Mouse (Mus musculus) heart, embryonic 16.5 days (tissue): ENCODE results near the gene Nfasc. TPM values are rescaled to one million over a fixed set of nuclear protein-coding genes. Genes with fewer than 3 reads are reported as not detected.

Experiments
- ATAC-seq: fragments of 200-750 bp; cut with Nextera tagmentation; replicated peaks from 2 replicates; pipeline ENCODE4 v1.8.0; 2017; ENCODE audit warnings: moderate number of reproducible peaks; ENCODE audit not compliant: insufficient read depth, low FRiP score; ENCODE audit errors: extremely low read depth
- H3K27ac ChIP-seq: fragments of 300-500 bp; sonication (generic); 2 replicates; pipeline ENCODE4 v1.5.1; 2014; ENCODE audit warnings: mild to moderate bottlenecking, low read length, control low read depth, moderate library complexity
- H3K27me3 ChIP-seq: fragments of 300-500 bp; sonication (generic); 2 replicates; pipeline ENCODE4 v1.6.1; 2014; ENCODE audit warnings: low read length, mixed read lengths; ENCODE audit not compliant: control insufficient read depth, insufficient read depth
- H3K36me3 ChIP-seq: fragments of 300-500 bp; sonication (generic); 2 replicates; pipeline ENCODE4 v1.6.1; 2014; ENCODE audit not compliant: control insufficient read depth, insufficient read depth
- H3K4me1 ChIP-seq: fragments of 300-500 bp; sonication (generic); 2 replicates; pipeline ENCODE4 v1.6.1; 2014; ENCODE audit warnings: low read length, mixed read lengths; ENCODE audit not compliant: control insufficient read depth, insufficient read depth
- H3K4me2 ChIP-seq: fragments of 300-500 bp; sonication (generic); 2 replicates; pipeline ENCODE4 v1.6.1; 2014; ENCODE audit warnings: low read depth, mild to moderate bottlenecking, control low read depth, low read length
- H3K4me3 ChIP-seq: fragments of 300-500 bp; sonication (generic); 2 replicates; pipeline ENCODE4 v1.5.1; 2014; ENCODE audit warnings: mild to moderate bottlenecking, control low read depth, low read length
- H3K9ac ChIP-seq: fragments of 300-500 bp; sonication (generic); 2 replicates; pipeline ENCODE4 v1.6.1; 2014; ENCODE audit warnings: low read length, control low read depth
- H3K9me3 ChIP-seq: fragments of 300-500 bp; sonication (generic); replicated peaks from 2 replicates; pipeline ENCODE4 v1.6.1; 2016; ENCODE audit warnings: low read length; ENCODE audit not compliant: control insufficient read depth
- WGBS: fragments of 180-500 bp; shearing (Covaris S2); extraction: QIAGEN DNeasy Blood & Tissue Kit; methylation state at CpG from one replicate; pipeline ENCODE4 v1.1.7; 2014; 5-methylcytosine and 5-hydroxymethylcytosine counted together
- polyA plus RNA-seq: library from polyadenylated mRNA; unstranded; fragments of >200 nt; fragmentation: Nextera tagmentation; extraction: Ambion mirVana; gene quantifications from 2 replicates; pipeline ENCODE4 v1.2.1, GENCODE M21; 2015

The Nfasc gene
- polyA plus RNA-seq, 1 experiment from 2014 or later = 0.38 TPM

DNA sequence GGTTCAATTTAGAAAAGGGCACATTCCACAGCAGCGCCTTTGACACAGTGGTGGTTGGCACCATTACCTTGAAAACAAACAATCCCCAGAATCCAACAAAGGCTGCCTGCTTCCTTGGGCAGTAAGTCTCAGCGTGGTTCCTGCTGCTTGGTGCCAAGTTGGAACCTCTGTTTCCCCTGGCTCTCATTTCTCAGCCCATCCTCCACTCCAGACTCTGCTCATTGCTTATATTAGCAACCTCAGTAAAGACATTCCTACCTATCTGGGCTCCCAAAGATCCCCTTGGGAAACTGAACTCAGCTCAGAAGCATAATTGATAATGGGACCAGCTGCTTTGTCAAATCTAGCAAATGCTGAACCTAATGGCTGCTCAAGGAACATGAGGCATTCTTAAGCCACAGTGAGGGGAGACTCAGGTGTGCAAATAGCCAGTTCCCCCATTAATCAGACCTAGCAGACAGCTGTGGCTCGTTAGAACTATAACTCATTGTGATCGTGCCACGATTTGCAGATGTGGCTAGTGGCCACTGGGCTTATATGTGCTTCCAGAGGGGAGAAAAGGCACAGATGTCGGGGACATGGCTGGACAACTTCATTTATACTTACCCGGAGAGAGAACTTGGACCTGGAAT is 115.4 kb downstream of the Nfasc start:
- Histone ChIP-seq H3K4me1 (peaks cover 6% of the 10 kb centered on the region; the same call in 1 of the 2 replicates), H3K9ac (no peak overlapping the region), H3K27ac (no peak overlapping the region), H3K36me3 (no peaks in the 10 kb centered on the region), H3K27me3 (no peaks in the 10 kb centered on the region), H3K4me2 (no peak overlapping the region), H3K9me3 (no peaks in the 10 kb centered on the region), H3K4me3 (no peak overlapping the region)
- WGBS = 79% methylated on average over 7 of the region's 7 CpGs
- no peak for ATAC-seq

DNA sequence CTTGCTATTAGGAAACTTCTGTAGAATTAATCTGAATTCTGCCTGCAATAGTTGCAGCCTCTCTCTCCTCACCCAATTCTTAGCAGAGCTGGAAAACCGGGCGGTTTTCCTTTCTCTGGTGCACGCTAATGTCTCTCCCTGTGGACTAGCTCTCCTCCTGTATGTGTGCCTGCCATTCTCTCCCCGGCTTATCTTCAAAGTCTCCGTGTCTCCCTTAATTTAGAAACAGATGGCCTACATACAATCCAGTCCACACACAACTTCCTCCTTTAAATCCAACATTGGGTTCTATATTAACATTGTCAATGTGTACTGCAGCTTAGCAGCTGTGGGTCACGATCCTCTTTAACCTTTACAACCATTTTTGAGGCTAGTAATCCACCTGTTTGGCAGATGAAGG is 116.6 kb downstream of the Nfasc start:
- Histone ChIP-seq H3K27ac (no peak overlapping the region), H3K27me3 (no peaks in the 10 kb centered on the region), H3K9me3 (no peaks in the 10 kb centered on the region), H3K36me3 (no peaks in the 10 kb centered on the region), H3K4me2 (no peak overlapping the region), H3K4me3 (no peak overlapping the region), H3K4me1 (peaks cover 6% of the 10 kb centered on the region; the same call in 1 of the 2 replicates), H3K9ac (no peak overlapping the region)
- ATAC-seq = no peak
- WGBS = 42% methylated on average over 6 of the region's 6 CpGs

DNA sequence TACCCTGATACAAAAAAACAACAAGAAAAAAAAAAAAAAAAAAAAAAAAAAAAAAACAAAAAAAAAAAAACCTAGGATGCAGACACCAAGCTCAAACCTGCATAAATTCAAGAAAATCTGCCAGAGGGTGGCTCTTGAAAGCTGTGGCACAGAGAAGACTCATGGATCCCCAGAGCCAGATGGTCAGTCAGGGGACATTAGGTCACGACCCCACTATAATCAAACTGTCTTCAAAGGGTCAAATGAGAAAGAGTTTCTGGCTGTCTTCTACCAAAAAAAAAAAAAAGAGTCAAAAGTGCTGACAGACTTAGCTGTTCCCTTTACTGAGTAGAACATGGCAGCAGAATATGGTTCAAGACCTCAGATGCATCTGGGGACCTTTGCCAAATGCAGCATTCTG is 117.1 kb downstream of the Nfasc start:
- WGBS = 59% methylated on average over 1 of the region's 1 CpGs
- no peaks in the 10 kb centered on the region for H3K36me3 ChIP-seq
- no peak overlapping the region for H3K9ac ChIP-seq
- H3K4me2 ChIP-seq = no peak overlapping the region
- peaks cover 4% of the 10 kb centered on the region; the same call in 1 of the 2 replicates for H3K4me1 ChIP-seq
- H3K9me3 ChIP-seq = no peaks in the 10 kb centered on the region
- no peaks in the 10 kb centered on the region for H3K27me3 ChIP-seq
- no peak for ATAC-seq
- H3K27ac ChIP-seq = no peak overlapping the region
- no peak overlapping the region for H3K4me3 ChIP-seq

DNA sequence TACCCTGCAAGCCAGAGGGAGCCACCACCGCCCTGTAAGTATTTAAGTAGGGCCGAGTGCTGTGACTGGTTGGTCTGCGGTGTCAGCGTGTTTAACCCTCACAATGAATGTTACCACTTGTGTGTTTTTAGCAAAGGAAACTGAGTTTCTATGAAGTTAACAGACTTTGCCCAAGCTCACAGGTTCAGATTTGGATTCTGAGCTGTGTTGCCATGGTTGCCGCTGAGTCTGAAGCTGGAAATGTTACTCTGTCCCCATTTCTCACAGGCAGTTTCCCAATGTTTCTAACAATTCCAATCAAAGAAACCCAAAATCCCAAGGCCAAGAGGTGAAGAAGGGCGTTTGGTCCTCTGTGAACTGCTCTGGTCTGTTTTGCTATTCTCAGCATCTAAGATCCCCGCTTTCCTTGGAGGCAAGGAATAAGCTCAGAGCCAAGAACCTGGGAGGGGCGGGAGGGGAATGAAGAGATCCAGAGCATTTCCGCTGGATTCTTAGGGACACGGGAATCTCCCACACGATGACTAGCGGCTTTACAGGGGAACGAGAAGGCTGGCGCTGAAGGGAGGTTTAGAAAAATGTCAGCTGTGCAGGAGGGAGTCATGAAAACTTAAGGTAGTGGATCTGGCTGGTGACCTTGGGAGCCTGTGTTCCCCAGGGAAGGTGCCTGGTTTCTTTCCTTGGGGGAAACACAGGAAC is 117.8 kb downstream of the Nfasc start:
- WGBS = 47% methylated on average over 14 of the region's 14 CpGs
- H3K36me3 ChIP-seq = no peaks in the 10 kb centered on the region
- H3K4me1 ChIP-seq = peaks cover 4% of the 10 kb centered on the region; the same call in 1 of the 2 replicates
- no peak overlapping the region for H3K27ac ChIP-seq
- no peak overlapping the region for H3K4me3 ChIP-seq
- ATAC-seq = no peak
- no peaks in the 10 kb centered on the region for H3K27me3 ChIP-seq
- H3K9ac ChIP-seq = no peak overlapping the region
- no peaks in the 10 kb centered on the region for H3K9me3 ChIP-seq
- H3K4me2 ChIP-seq = no peak overlapping the region

DNA sequence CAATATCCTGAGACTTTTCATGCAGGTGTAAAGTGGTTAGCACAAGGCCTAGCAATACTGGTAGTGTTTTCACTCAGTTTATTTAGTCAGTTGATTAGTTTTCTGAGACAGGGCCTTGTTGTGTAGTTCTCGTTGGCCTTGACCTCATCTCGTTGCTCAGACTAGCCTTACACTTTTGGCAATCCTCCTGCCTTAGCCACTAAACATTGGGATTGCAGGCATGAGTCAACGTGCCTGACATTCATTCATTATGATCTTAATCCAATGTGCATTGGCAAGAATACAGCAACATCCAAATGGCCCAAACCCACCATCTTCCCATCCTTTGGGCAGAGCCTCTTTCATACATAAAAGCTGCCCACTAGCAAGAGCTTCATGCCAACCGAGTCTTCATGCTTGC is 129.5 kb downstream of the Nfasc start:
- no peak overlapping the region for H3K27ac ChIP-seq
- H3K4me2 ChIP-seq = no peak overlapping the region
- H3K27me3 ChIP-seq = no peaks in the 10 kb centered on the region
- 73% methylated on average over 4 of the region's 4 CpGs for WGBS
- no peak for ATAC-seq
- H3K9ac ChIP-seq = no peak overlapping the region
- H3K36me3 ChIP-seq = no peaks in the 10 kb centered on the region
- H3K9me3 ChIP-seq = no peaks in the 10 kb centered on the region
- H3K4me3 ChIP-seq = no peak overlapping the region
- H3K4me1 ChIP-seq = no peaks in the 10 kb centered on the region

DNA sequence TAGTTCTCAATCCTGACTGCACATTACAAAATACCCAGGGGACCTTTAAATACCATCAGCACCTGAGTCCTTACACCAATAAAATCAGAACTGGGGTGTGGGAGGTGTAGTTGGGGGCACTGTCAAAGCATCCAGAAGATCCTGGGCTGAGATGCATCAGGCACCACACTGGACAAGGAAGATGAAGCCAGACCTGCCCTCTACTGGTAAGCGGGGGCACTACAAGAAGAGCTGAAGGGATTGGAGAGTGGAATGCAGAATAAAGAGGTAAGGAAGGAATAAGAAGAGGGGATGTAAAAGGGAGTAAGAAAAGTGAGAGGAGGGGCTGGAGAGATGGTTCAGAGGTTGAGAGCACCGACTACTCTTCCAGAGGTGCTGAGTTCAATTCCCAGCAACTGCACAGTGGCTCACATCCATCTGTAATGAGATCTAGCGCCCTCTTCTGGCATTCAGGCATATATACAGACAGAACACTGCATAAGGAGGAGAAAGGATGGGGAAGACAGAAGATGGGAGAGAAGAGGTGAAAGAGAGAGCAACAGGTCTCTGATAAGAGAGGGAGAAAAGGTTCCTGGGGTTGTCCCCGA is 132.5 kb downstream of the Nfasc start:
- no peaks in the 10 kb centered on the region for H3K27me3 ChIP-seq
- no peaks in the 10 kb centered on the region for H3K9me3 ChIP-seq
- no peak for ATAC-seq
- no peaks in the 10 kb centered on the region for H3K36me3 ChIP-seq
- H3K27ac ChIP-seq = no peak overlapping the region
- H3K4me2 ChIP-seq = no peak overlapping the region
- no peaks in the 10 kb centered on the region for H3K4me1 ChIP-seq
- WGBS = 26% methylated on average over 4 of the region's 4 CpGs
- no peak overlapping the region for H3K9ac ChIP-seq
- no peak overlapping the region for H3K4me3 ChIP-seq

DNA sequence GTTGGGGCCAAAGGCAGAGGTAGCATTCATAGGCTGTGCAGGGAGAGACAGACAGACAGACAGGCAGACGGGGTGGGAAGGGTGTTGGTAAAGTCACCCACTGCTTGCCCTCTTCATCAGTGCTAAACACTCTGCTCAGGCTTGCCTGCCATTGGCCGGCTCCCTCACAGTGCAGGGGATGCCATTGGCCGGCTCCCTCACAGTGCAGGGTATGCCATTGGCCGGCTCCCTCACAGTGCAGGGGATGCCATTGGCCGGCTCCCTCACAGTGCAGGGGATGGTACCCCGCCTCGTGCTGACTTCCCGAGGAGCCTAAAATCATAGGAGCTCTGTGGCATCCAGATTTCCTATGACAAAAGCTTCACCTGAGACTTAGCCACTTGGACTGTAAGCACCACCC is 139.4 kb downstream of the Nfasc start:
- Histone ChIP-seq H3K27me3 (no peaks in the 10 kb centered on the region), H3K9me3 (no peaks in the 10 kb centered on the region), H3K36me3 (no peaks in the 10 kb centered on the region), H3K27ac (no peak overlapping the region), H3K4me1 (no peaks in the 10 kb centered on the region), H3K4me2 (no peak overlapping the region), H3K9ac (no peak overlapping the region), H3K4me3 (no peak overlapping the region)
- no peak for ATAC-seq
- WGBS = 33% methylated on average over 8 of the region's 8 CpGs

DNA sequence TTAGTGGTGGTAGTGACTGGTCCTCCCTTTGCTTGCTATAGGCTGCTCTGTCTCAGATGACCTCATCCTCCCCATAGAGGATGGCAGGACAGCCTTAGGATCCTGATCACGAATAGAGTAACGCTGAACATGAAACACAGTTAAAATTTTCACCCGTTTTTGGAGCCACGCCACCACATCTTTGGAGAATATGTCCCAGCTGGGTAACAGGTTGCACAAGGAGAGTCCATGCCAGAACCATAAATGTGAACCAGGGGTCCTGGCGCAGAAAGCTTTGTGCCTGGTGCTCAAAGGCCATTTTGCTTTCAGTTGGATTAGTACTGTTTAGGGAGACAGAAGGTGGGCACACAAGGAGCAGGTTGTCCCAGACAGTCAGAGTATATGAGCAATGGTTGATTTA is 143.6 kb downstream of the Nfasc start:
- Histone ChIP-seq H3K4me1 (no peaks in the 10 kb centered on the region), H3K9ac (no peak overlapping the region), H3K9me3 (no peaks in the 10 kb centered on the region), H3K27ac (no peak overlapping the region), H3K4me3 (no peak overlapping the region), H3K27me3 (peaks cover 2% of the 10 kb centered on the region; the same call in 1 of the 2 replicates), H3K36me3 (no peaks in the 10 kb centered on the region), H3K4me2 (no peak overlapping the region)
- ATAC-seq = no peak
- WGBS = 84% methylated on average over 5 of the region's 5 CpGs

DNA sequence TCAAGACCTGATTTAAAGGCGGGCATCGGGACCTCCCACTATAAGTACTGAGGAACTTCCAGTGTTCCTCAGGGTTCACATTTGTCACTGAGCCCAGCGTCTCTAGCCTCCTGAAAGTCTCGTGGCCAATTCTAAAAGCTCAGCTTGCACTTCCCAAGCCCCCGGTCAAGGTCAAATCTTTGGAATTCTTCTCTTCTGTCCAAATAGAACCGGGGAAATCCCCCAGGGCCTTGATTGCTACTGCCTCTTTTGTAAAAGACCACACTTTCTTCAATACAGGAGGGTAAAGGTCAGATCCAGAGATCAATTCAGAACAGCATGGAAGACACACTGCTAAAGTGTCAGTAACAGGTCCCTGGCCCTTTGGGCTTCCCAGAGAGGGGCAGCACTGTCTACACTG is 145.9 kb downstream of the Nfasc start:
- no peak overlapping the region for H3K4me3 ChIP-seq
- 35% methylated on average over 6 of the region's 6 CpGs for WGBS
- H3K9me3 ChIP-seq = no peaks in the 10 kb centered on the region
- H3K27me3 ChIP-seq = peaks cover 6% of the 10 kb centered on the region
- no peaks in the 10 kb centered on the region for H3K36me3 ChIP-seq
- H3K27ac ChIP-seq = no peak overlapping the region
- ATAC-seq = no peak
- no peak overlapping the region for H3K9ac ChIP-seq
- H3K4me2 ChIP-seq = no peak overlapping the region
- H3K4me1 ChIP-seq = no peaks in the 10 kb centered on the region
